Mouse (Mus musculus): ENCODE results near the gene Tiam1. TPM values are rescaled to one million over a fixed set of nuclear protein-coding genes. Genes with fewer than 3 reads are reported as not detected.

The Tiam1 gene
- polyA plus RNA-seq, 1 experiment from 2014 or later, result 18.4 TPM

- no peak overlapping the region for H3K4me3 ChIP-seq
- peaks cover 7% of the 10 kb centered on the region for H3K36me3 ChIP-seq (replicated peaks)
- no peak overlapping the region for H3K27ac ChIP-seq
- H3K9me3 ChIP-seq, result no peaks in the 10 kb centered on the region
- no peaks in the 10 kb centered on the region for H3K27me3 ChIP-seq (ENCODE audit: poor library complexity, severe bottlenecking)
- 93% methylated on average over 12 of the region's 12 CpGs for WGBS
- H3K4me1 ChIP-seq, result peaks cover 16% of the 10 kb centered on the region
- no peak for DNase-seq (ENCODE audit: extremely low spot score, low spot score)
Observed at GRCm38 (mm10) chr16:89902578-89903304, 240.8 kb downstream of the Tiam1 start.

- 80% methylated on average over 8 of the region's 8 CpGs for WGBS
- H3K9me3 ChIP-seq, result no peaks in the 10 kb centered on the region
- peaks cover 21% of the 10 kb centered on the region for H3K36me3 ChIP-seq (replicated peaks)
- DNase-seq (ENCODE audit: extremely low spot score, low spot score), result no peak
- no peak overlapping the region for H3K27ac ChIP-seq
- no peaks in the 10 kb centered on the region for H3K27me3 ChIP-seq (ENCODE audit: poor library complexity, severe bottlenecking)
- no peak overlapping the region for H3K4me3 ChIP-seq
- H3K4me1 ChIP-seq, result peaks cover 7% of the 10 kb centered on the region
Observed at GRCm38 (mm10) chr16:89900681-89901080, 242.9 kb downstream of the Tiam1 start.

- Histone ChIP-seq H3K36me3 (replicated peaks) (peaks cover 26% of the 10 kb centered on the region), H3K4me3 (no peak overlapping the region), H3K4me1 (peaks cover 7% of the 10 kb centered on the region), H3K27me3 (ENCODE audit: poor library complexity, severe bottlenecking) (no peaks in the 10 kb centered on the region), H3K9me3 (no peaks in the 10 kb centered on the region; the same call in 1 of the 2 replicates), H3K27ac (no peak overlapping the region)
- WGBS, result 61% methylated on average over 9 of the region's 9 CpGs
- no peak for DNase-seq (ENCODE audit: extremely low spot score, low spot score)
Observed at GRCm38 (mm10) chr16:89899192-89899591, 244.4 kb downstream of the Tiam1 start.

GRCm38 (mm10) chr16:89898299-89898625 is 245.3 kb downstream of the Tiam1 start:
- H3K4me3 ChIP-seq, result no peak overlapping the region
- H3K36me3 ChIP-seq (replicated peaks), result peaks cover 35% of the 10 kb centered on the region
- H3K27ac ChIP-seq, result no peak overlapping the region
- no peaks in the 10 kb centered on the region for H3K27me3 ChIP-seq (ENCODE audit: poor library complexity, severe bottlenecking)
- DNase-seq (ENCODE audit: extremely low spot score, low spot score), result no peak
- 86% methylated on average over 14 of the region's 14 CpGs for WGBS
- H3K9me3 ChIP-seq, result peaks cover 7% of the 10 kb centered on the region; the same call in 1 of the 2 replicates
- peaks cover 7% of the 10 kb centered on the region for H3K4me1 ChIP-seq

- H3K4me3 ChIP-seq, result no peak overlapping the region
- 88% methylated on average over 33 of the region's 33 CpGs for WGBS
- no peak for DNase-seq (ENCODE audit: extremely low spot score, low spot score)
- H3K36me3 ChIP-seq (replicated peaks), result peaks cover 38% of the 10 kb centered on the region
- H3K27ac ChIP-seq, result no peak overlapping the region
- H3K4me1 ChIP-seq, result peaks cover 7% of the 10 kb centered on the region
- H3K27me3 ChIP-seq (ENCODE audit: poor library complexity, severe bottlenecking), result no peaks in the 10 kb centered on the region
- H3K9me3 ChIP-seq, result peaks cover 8% of the 10 kb centered on the region; the same call in 1 of the 2 replicates
Observed at GRCm38 (mm10) chr16:89897547-89898298, 245.8 kb downstream of the Tiam1 start.

- H3K27ac ChIP-seq, result no peak overlapping the region
- H3K4me1 ChIP-seq, result peaks cover 7% of the 10 kb centered on the region
- H3K4me3 ChIP-seq, result no peak overlapping the region
- no peaks in the 10 kb centered on the region for H3K27me3 ChIP-seq (ENCODE audit: poor library complexity, severe bottlenecking)
- 88% methylated on average over 20 of the region's 20 CpGs for WGBS
- no peak for DNase-seq (ENCODE audit: extremely low spot score, low spot score)
- peaks cover 38% of the 10 kb centered on the region for H3K36me3 ChIP-seq (replicated peaks)
- H3K9me3 ChIP-seq, result peaks cover 8% of the 10 kb centered on the region; the same call in 1 of the 2 replicates
Observed at GRCm38 (mm10) chr16:89896885-89897546, 246.6 kb downstream of the Tiam1 start.

GRCm38 (mm10) chr16:89896392-89896791 is 247.2 kb downstream of the Tiam1 start:
- Histone ChIP-seq H3K9me3 (peaks cover 8% of the 10 kb centered on the region; the same call in 1 of the 2 replicates), H3K27me3 (ENCODE audit: poor library complexity, severe bottlenecking) (no peaks in the 10 kb centered on the region), H3K4me1 (peaks cover 7% of the 10 kb centered on the region), H3K4me3 (no peak overlapping the region), H3K36me3 (replicated peaks) (peaks cover 38% of the 10 kb centered on the region), H3K27ac (no peak overlapping the region)
- no peak for DNase-seq (ENCODE audit: extremely low spot score, low spot score)
- 77% methylated on average over 9 of the region's 9 CpGs for WGBS

GRCm38 (mm10) chr16:89895283-89895682 is 248.3 kb downstream of the Tiam1 start:
- H3K9me3 ChIP-seq, result peaks cover 8% of the 10 kb centered on the region; the same call in 1 of the 2 replicates
- H3K27ac ChIP-seq, result no peak overlapping the region
- DNase-seq (ENCODE audit: extremely low spot score, low spot score), result no peak
- no peaks in the 10 kb centered on the region for H3K27me3 ChIP-seq (ENCODE audit: poor library complexity, severe bottlenecking)
- peaks cover 14% of the 10 kb centered on the region for H3K4me1 ChIP-seq
- H3K36me3 ChIP-seq (replicated peaks), result peaks cover 38% of the 10 kb centered on the region
- no peak overlapping the region for H3K4me3 ChIP-seq
- WGBS, result 93% methylated on average over 7 of the region's 7 CpGs

- Histone ChIP-seq H3K4me3 (no peak overlapping the region), H3K4me1 (peaks cover 18% of the 10 kb centered on the region), H3K36me3 (replicated peaks) (peaks cover 38% of the 10 kb centered on the region), H3K9me3 (peaks cover 8% of the 10 kb centered on the region; the same call in 1 of the 2 replicates), H3K27ac (no peak overlapping the region), H3K27me3 (ENCODE audit: poor library complexity, severe bottlenecking) (no peaks in the 10 kb centered on the region)
- 90% methylated on average over 8 of the region's 8 CpGs for WGBS
- no peak for DNase-seq (ENCODE audit: extremely low spot score, low spot score)
Observed at GRCm38 (mm10) chr16:89894816-89895215, 248.8 kb downstream of the Tiam1 start.

- H3K27me3 ChIP-seq (ENCODE audit: poor library complexity, severe bottlenecking), result no peaks in the 10 kb centered on the region
- peaks cover 8% of the 10 kb centered on the region; the same call in 1 of the 2 replicates for H3K9me3 ChIP-seq
- WGBS, result 82% methylated on average over 17 of the region's 17 CpGs
- H3K4me3 ChIP-seq, result no peak overlapping the region
- peaks cover 17% of the 10 kb centered on the region for H3K36me3 ChIP-seq (replicated peaks)
- no peak overlapping the region for H3K27ac ChIP-seq
- no peak for DNase-seq (ENCODE audit: extremely low spot score, low spot score)
- peaks cover 26% of the 10 kb centered on the region for H3K4me1 ChIP-seq
Observed at GRCm38 (mm10) chr16:89890515-89891189, 252.9 kb downstream of the Tiam1 start.

- H3K9me3 ChIP-seq, result peaks cover 8% of the 10 kb centered on the region; the same call in 1 of the 2 replicates
Observed at GRCm38 (mm10) chr16:89889890-89890462, 253.6 kb downstream of the Tiam1 start.

GRCm38 (mm10) chr16:89886561-89886960 is 257.0 kb downstream of the Tiam1 start:
- H3K36me3 ChIP-seq (replicated peaks), result peaks cover 27% of the 10 kb centered on the region
- DNase-seq (ENCODE audit: extremely low spot score, low spot score), result no peak
- H3K27ac ChIP-seq, result no peak overlapping the region

More at GRCm38 (mm10) chr16:89889890-89890462, 253.6 kb downstream of the Tiam1 start:
- Histone ChIP-seq H3K27me3 (ENCODE audit: poor library complexity, severe bottlenecking) (no peaks in the 10 kb centered on the region), H3K27ac (no peak overlapping the region), H3K36me3 (replicated peaks) (peaks cover 15% of the 10 kb centered on the region), H3K4me1 (peaks cover 31% of the 10 kb centered on the region), H3K4me3 (no peak overlapping the region)
- 84% methylated on average over 10 of the region's 10 CpGs for WGBS
- DNase-seq (ENCODE audit: extremely low spot score, low spot score), result no peak

More at GRCm38 (mm10) chr16:89886561-89886960, 257.0 kb downstream of the Tiam1 start:
- Histone ChIP-seq H3K27me3 (ENCODE audit: poor library complexity, severe bottlenecking) (no peaks in the 10 kb centered on the region), H3K4me3 (no peak overlapping the region), H3K9me3 (no peaks in the 10 kb centered on the region; the same call in none of the 2 replicates), H3K4me1 (peaks cover 36% of the 10 kb centered on the region)

All from forebrain, embryonic 10.5 days (tissue).